16 mouse cellular contexts compared by ENCODE assay signal in genomic region chr10:111695918-111696760, GRCm38 (mm10).
DNase-seq lines count a peak whose midpoint lies in the region; ATAC-seq and TF ChIP-seq lines count a peak whose summit lies in the region.
"Had no signal": no experiment of that assay in that cellular context is flagged by ENCODE, and none has a peak within 500 bp of the region (broad histone marks: within the 10 kb centered on the region; RNA-seq: fewer than 3 reads in every experiment).

No protein-coding gene starts in this region.

- DNase-seq in heart, adult 11 months: peak; percentile 63
- no peak for DNase-seq in heart, postnatal 14 days
- DNase-seq in adipocyte (ENCODE audit: low spot score): peak; percentile 18
- peak; percentile 82 for DNase-seq in kidney, postnatal 0 days (ENCODE audit: low spot score)
- peak; percentile 47 for DNase-seq in lung, postnatal 14 days
- no peak for DNase-seq in adrenal gland, adult 18-20 months (ENCODE audit: low spot score in 2 of 2)
- DNase-seq in embryo, embryonic 10.5 days (ENCODE audit: low spot score): no peak
- DNase-seq in right cerebral cortex, postnatal 25 days: no peak
- DNase-seq: adrenal gland, postnatal 10 days; cerebellum, adult 11-12 months; layer of hippocampus, adult 9-11 months; thymus, postnatal 36 days had no signal

- no peak overlapping the region for H3K4me3 ChIP-seq in kidney, postnatal 0 days (replicated peaks; ENCODE audit: low read depth, low read length)
- H3K4me3 ChIP-seq: erythroblast, embryonic 14.5 days; forebrain, embryonic 15.5 days; limb, embryonic 15.5 days; midbrain, embryonic 10.5 days had no signal

- intact Hi-C loops in heart, postnatal 14 days (cut with DNase I): no loop called here

- ATAC-seq in kidney, postnatal 0 days (replicated peaks; ENCODE audit: low FRiP score, low read depth): no peak
- ATAC-seq: forebrain, embryonic 15.5 days had no signal

- peak overlapping the region; percentile 51; the same call in 1 of the 2 replicates for H3K27ac ChIP-seq in kidney, postnatal 0 days
- H3K27ac ChIP-seq: forebrain, embryonic 15.5 days; midbrain, embryonic 10.5 days had no signal

- H3K9ac ChIP-seq in kidney, postnatal 0 days (ENCODE audit: low read depth, low read length): no peak overlapping the region
- H3K9ac ChIP-seq: forebrain, embryonic 15.5 days; limb, embryonic 15.5 days had no signal

- no peak overlapping the region for H3K4me2 ChIP-seq in kidney, postnatal 0 days (ENCODE audit: low read length)
- H3K4me2 ChIP-seq: forebrain, embryonic 15.5 days; limb, embryonic 15.5 days had no signal

- H3K27me3 ChIP-seq in kidney, postnatal 0 days (ENCODE audit: insufficient read depth, low read length): no peaks in the 10 kb centered on the region
- H3K27me3 ChIP-seq: forebrain, embryonic 15.5 days; limb, embryonic 15.5 days had no signal

- no peaks in the 10 kb centered on the region for H3K9me3 ChIP-seq in kidney, postnatal 0 days (replicated peaks; ENCODE audit: low read length)
- H3K9me3 ChIP-seq: forebrain, embryonic 15.5 days; limb, embryonic 15.5 days; midbrain, embryonic 10.5 days had no signal

- 42% methylated on average over 4 of the region's 4 CpGs for WGBS in kidney, postnatal 0 days

- no peaks in the 10 kb centered on the region; the same call in 1 of the 2 replicates for H3K4me1 ChIP-seq in kidney, postnatal 0 days (replicated peaks; ENCODE audit: insufficient read depth, low read length)

- no peak for TF ChIP-seq CTCF in kidney, postnatal 0 days (IDR thresholded peaks at IDR 0.05; ENCODE audit: low read depth)

- H3K36me3 ChIP-seq in kidney, postnatal 0 days (ENCODE audit: insufficient read depth, low read length): no peaks in the 10 kb centered on the region
- H3K36me3 ChIP-seq: forebrain, embryonic 15.5 days; limb, embryonic 15.5 days; midbrain, embryonic 10.5 days had no signal

Comparison
In these comparisons a context has a peak if more than half of its experiments do, and no peak if none do; other contexts are left out.
1. DNase-seq: peak in heart, adult 11 months (single experiment), adipocyte (single experiment), kidney, postnatal 0 days (single experiment) and lung, postnatal 14 days (single experiment); none in heart, postnatal 14 days (0 of 2), adrenal gland, adult 18-20 months (0 of 2), embryo, embryonic 10.5 days (single experiment) and right cerebral cortex, postnatal 25 days (single experiment).